Mouse (Mus musculus) frontal cortex, postnatal 14 days (tissue): ENCODE measurements around the gene Alpl.

Experiments
- DNase-seq, 2 experiments: peaks; one replicate each; pipeline ENCODE4 v3.0.0; 2022; ENCODE audit warnings: low spot score in 2 of 2

Gene Alpl

GRCm38 (mm10) chr4:137795611-137796557 is at the start of gene Alpl:
Gene Alpl (minus strand): TSS chr4:137796384.
- DNase-seq, result no peak

- peak in 1 of 2 experiments; percentile 58 for DNase-seq
Measured at GRCm38 (mm10) chr4:137844656-137845055, 48.5 kb upstream of the Alpl start.

GRCm38 (mm10) chr4:137839452-137839851 is 43.3 kb upstream of the Alpl start:
- no peak for DNase-seq

GRCm38 (mm10) chr4:137838791-137839190 is 42.6 kb upstream of the Alpl start:
- no peak for DNase-seq

- DNase-seq, result no peak
Measured at GRCm38 (mm10) chr4:137837792-137838191, 41.6 kb upstream of the Alpl start.

GRCm38 (mm10) chr4:137836741-137837140 is 40.6 kb upstream of the Alpl start:
- no peak for DNase-seq

GRCm38 (mm10) chr4:137835624-137836337 is 39.6 kb upstream of the Alpl start:
- DNase-seq, result peak; percentile 68 to 76

- DNase-seq, result no peak
Measured at GRCm38 (mm10) chr4:137831598-137831997, 35.4 kb upstream of the Alpl start.

GRCm38 (mm10) chr4:137830380-137830779 is 34.2 kb upstream of the Alpl start:
- DNase-seq, result no peak

GRCm38 (mm10) chr4:137824881-137825280 is 28.7 kb upstream of the Alpl start:
- no peak for DNase-seq

- DNase-seq, result no peak
Measured at GRCm38 (mm10) chr4:137823542-137823941, 27.4 kb upstream of the Alpl start.

GRCm38 (mm10) chr4:137822537-137822936 is 26.4 kb upstream of the Alpl start:
- no peak for DNase-seq

GRCm38 (mm10) chr4:137820721-137821120 is 24.5 kb upstream of the Alpl start:
- no peak for DNase-seq

GRCm38 (mm10) chr4:137819487-137819886 is 23.3 kb upstream of the Alpl start:
- DNase-seq, result no peak

GRCm38 (mm10) chr4:137818341-137818740 is 22.2 kb upstream of the Alpl start:
- DNase-seq, result no peak

- DNase-seq, result no peak
Measured at GRCm38 (mm10) chr4:137816216-137816615, 20.0 kb upstream of the Alpl start.

GRCm38 (mm10) chr4:137815473-137815872 is 19.3 kb upstream of the Alpl start:
- DNase-seq, result no peak

- DNase-seq, result no peak
Measured at GRCm38 (mm10) chr4:137814140-137814539, 18.0 kb upstream of the Alpl start.

- DNase-seq, result no peak
Measured at GRCm38 (mm10) chr4:137812946-137813708, 16.9 kb upstream of the Alpl start.

- DNase-seq, result no peak
Measured at GRCm38 (mm10) chr4:137809999-137810398, 13.8 kb upstream of the Alpl start.

GRCm38 (mm10) chr4:137807301-137807851 is 11.2 kb upstream of the Alpl start:
- no peak for DNase-seq

- DNase-seq, result no peak
Measured at GRCm38 (mm10) chr4:137801196-137801595, 5.0 kb upstream of the Alpl start.
